Mouse (Mus musculus): Measurements from ENCODE around the gene Map2k5.

Map2k5 gene

DNA sequence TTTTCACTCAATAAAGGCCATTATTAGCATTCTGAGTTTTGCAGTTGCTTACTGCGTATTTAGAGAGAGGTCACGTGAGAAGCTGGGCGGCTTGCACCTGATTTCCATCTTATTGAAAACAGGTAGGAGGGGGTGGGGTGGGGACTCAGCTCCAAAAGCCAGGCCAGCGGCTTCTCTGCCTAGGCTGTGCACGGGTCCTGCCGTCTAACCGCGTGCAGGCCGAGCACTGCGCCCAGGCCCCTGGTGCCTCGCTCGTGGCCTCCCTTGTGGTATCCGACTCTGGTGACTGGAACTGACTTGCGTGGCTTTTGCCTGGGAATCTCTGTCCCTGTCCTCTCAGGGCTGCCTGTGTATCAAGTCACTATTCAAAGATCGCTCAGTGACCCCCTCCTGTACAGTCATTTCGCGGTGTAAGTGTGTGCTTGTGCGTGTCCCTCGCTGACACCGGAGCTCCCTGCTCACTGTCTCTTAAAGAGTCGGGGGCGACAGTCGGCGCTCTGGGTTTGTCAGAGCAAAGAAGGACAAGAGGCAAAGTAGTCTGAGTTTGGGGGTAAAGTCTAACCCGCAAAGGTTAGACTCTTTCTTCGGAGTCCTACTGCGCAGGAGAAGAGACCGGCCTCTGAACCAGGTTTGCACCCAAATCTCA lies 245.6 kb downstream of the Map2k5 start:
- peak in 1 of 2 experiments; percentile 54 for DNase-seq (ENCODE audit: low spot score in 2 of 2)

DNA sequence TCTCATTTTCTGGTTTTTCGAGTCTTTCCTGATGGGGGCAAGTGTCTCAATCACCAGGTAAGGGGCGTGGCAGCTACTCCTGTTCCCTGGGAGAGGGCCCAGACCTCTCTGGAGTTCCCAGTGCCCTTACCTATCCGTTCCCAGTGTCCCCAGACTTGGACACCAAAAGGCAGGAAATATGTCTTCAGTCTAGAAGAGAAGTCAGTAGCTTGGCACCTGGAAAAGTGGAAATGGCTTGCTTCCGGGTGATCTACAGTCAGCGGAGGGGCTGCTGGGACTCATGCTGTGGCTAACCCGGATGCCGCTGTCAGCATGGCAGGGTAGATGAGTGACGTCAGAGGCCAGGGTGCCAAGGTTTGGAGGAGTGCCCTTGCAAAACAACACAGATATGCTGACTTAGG lies 248.1 kb downstream of the Map2k5 start:
- DNase-seq (ENCODE audit: low spot score in 2 of 2) = no peak

DNA sequence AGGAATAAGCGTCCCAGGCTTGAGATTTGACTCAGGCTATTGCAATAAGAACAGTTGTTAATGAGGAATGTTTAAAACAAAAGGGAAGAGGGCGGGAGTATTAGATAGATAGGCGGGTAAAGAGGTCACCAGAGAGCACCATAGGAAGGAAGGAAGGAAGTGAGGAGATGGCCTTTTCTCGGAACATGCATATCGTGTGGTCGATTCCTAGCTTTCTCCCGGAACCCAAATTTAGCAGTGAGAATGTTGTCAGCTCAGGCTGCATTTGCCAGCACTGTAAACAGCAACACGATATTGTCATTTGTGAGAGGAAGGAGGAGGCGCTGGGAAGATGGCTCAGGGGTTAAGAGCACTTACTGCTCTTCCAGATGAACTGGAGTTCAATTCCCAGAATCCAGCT lies 253.2 kb downstream of the Map2k5 start:
- no peak for DNase-seq (ENCODE audit: low spot score in 2 of 2)

DNA sequence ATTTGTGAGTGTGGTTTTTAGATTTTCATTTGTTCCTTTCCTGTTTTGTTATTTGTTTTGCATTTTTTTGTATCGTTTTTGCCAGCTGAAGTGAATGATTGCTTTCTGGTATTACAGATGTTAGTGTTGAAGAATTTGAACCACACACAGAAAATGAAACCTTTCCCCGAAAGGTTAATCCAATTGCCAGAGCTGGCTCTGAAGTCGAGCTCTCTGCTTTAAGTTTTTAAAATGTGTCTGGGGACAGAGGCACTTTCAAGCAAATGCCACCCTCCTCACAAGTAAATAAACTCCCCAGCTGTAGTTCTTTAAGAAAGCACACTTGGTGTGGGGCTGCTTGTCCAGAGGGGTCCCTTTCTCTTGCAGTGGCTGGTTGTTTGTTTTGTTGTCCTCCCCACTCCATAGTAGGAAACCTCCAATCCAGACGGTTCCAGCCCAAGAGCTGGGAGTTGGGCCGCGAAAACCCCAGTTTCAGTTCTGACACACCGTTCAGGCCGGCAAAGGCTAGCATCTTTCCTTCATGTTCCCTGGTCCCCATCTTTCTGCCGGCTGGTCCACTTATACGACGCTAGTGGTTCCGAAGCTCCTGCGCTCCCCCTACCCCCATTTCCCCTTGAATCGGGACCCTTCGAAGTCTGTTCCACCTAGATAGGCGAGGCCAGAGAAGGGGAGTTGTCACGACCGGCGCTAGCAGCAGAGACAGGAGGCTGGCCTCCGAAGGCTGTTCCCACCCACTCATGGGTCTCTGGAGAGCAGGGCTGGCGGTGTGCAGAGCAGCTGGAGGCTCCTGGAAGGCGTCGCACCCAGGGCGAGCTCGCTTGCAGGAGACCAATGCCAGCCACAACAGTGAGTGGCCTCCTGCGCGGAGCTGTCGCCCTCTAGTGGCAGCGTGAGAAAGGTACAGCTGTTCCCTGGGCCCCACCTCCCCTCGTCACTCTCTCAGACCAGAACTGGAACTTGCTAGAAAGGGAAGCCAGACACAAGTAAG lies 254.0 kb downstream of the Map2k5 start:
- peak; percentile 89 to 90 for DNase-seq (ENCODE audit: low spot score in 2 of 2)

DNA sequence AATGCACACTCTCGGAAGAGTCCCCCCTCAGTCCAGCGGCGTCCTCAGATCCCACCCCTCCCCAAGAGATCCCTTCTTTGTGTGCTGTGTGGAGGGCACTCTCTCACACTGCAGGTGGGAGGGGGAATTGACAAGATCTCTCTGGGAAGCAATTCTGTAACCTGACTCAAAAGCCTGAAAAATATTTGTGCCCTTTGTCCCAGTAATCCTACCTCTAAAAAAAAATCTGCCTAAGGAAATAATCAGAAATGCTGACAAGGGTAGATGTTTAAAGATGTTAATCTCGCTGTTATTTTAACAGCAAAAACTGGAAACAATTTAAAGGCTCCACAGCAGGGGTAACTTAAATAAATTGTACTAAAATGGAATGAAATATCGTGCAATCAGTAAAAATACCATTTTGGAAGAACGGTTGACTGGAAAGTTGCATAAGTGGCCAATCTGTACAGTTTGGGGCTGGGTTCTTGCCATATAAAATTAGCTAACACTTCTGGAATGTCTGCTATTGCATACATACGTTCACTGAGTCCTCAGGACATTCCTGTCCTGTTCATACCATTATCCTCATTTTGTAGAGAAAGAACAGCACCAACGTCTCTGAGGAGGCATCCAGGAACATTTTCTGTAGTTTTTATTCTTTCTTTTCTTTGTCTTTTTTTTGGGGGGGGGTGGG lies 255.4 kb downstream of the Map2k5 start:
- DNase-seq (ENCODE audit: low spot score in 2 of 2) = no peak

DNA sequence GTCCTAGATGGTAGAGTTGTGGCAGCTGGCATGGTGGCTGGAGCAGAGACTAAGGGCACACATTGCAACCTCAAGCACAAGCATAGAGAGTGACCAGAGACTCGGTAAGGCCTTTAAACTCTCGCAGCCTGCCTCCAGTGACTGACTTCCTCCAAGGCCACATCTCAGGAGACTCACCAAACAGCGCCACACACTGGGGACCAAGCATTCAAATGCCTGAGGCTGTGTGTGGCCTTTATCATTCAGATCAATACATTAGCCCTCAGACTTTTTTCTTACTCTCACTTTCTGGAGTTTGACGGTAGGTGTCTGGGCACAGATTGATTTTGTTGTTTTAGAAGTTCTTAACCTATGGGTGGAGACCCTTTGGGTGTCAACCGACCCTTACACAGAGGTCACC lies 259.3 kb downstream of the Map2k5 start:
- no peak for DNase-seq (ENCODE audit: low spot score in 2 of 2)
